Mouse (Mus musculus): Measurements from ENCODE around the gene Loxl3. TPM values are rescaled to one million over a fixed set of nuclear protein-coding genes. Genes with fewer than 3 reads are reported as not detected.

Gene Loxl3
- polyA plus RNA-seq (2012; ENCODE audit: low replicate concordance): 0.51 and 1.7 TPM in 2 replicates

GRCm38 (mm10) chr6:83033249-83034185 lies at the start of gene Loxl3, which contains the start of gene Dok1:
Gene Loxl3, plus strand, starts transcription at chr6:83034173.
Gene Dok1, minus strand, starts transcription at chr6:83033471.

DNA sequence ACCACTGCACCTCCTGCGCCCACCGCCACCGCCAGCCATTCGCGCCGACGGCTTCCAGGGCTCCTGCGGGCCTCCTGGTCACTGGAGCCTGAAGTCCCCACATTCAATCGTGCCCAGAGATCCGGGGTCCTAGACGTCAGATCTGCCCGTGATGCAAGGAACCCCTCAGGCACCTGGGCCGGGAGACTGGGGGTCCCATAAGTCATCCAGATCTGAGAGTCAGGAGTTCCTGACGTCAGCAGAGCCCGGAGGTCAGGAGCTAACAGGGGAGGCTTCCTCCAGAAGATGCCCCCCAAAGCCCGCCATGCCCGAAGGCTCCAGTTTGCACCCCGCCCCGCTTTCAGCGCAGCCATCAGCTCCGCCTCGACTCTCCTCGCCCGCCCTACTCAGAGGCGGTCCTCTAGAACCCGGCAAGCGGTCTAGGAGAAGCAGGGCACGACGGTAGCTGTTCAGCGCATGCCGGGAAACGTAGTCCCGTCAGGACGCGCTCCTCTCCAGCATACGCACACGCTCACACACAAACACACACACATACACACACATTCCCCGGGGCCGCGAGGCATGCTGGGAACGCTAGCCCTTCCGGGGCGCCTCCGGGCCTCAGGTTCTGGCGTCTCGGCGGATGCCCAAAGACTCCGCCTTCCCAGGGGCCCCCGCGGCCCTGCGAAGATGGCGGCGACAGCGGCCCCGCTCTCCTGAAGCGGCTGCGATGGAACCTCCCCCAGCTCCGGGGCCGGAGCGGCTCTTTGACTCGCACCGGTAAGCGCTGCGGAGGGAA lies 20.3 kb downstream of the Loxl3 start, which contains the start of gene Aup1:
Gene Aup1 (plus strand): TSS at position 448 of the 778 bp plus-strand sequence.

DNA sequence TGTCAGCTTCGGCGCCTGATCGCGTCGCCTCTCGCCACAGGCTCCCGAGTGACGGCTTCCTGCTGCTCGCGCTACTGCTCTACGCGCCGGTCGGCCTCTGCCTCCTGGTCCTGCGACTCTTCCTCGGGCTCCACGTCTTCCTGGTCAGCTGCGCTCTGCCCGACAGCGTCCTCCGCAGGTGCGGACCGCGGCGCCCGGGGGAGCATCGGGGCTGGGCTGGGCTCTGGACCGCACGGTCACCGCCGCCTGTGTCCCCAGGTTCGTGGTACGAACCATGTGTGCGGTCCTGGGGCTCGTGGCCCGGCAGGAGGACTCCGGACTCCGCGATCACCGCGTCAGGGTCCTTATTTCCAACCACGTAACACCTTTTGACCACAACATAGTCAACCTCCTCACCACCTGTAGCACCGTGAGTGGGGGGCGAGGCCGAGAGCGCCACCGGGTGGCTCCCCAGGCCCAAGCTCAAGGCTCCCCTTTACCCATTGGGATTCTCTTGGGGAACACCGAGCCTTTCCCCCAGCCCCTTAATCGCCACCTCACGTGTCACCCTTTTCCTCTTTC lies 21.0 kb downstream of the Loxl3 start, which contains the start of gene Htra2:
Gene Htra2 (minus strand): TSS at position 403 of the 561 bp plus-strand sequence.

DNA sequence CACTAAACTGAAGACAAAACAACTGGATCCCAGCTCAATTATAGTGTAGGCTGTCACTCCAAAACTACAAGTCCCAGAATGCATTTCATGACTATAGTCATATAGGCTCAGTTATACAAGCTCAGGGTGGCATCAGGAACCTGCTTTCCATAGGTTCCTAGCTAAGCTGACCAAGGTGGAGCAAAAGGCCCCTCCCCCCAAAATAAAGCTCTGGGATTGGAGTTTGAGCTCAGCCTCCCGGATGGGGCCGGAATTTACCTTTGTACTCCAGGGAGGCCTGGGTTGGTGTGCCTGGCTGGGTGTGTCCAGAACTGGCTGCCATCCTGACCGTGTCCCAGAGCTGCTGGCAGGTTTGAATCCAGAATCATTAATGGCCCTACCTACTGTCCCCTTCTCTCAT lies 23.8 kb downstream of the Loxl3 start, which contains the start of gene Dqx1:
Gene Dqx1 (plus strand): TSS at position 55 of the 400 bp plus-strand sequence.

DNA sequence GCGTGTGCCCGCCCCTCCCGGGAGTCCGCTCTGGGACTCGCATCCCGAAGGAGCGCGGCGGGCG lies 36.1 kb downstream of the Loxl3 start, which contains the start of gene Tlx2:
Gene Tlx2 (minus strand): TSS at position 47 of the 64 bp plus-strand sequence.

DNA sequence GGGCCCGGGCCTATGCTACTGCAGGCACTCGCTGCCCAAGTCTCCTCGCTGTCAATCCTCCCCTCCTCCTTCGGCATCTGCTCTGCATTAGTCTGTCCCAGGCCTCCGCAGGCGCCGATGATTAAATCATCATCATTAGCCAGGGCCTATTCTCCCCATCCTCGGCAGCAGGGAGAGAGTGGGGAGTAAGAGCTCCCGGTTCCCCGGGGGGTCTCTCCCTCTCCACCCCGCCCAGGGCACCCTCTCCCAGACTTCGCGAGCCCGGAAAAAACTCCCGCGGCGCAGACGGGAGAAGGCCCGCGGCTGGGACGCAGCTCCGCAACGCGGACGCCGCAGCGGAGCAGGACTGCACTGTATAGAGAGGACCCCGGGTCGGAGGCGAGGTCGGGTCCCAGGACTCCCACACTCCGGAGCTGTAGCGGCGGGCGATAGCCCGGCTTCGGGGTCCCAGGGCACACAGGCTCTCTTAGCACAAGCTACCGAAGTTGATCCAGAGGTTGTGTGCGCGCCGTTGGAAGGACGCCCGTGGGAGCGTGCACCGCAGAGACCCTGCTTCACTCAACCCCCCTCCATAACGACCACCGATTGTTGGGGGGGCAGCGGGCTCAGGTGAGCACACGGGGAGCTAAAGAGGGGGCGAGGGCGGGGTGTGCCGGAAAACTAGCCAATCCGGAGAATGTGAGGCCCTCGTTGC lies 43.8 kb downstream of the Loxl3 start, which contains the start of gene Pcgf1:
Gene Pcgf1 (plus strand): TSS at position 240 of the 694 bp plus-strand sequence.

GRCm38 (mm10) chr6:83086121-83087035 lies 52.4 kb downstream of the Loxl3 start, which contains the start of gene Lbx2:
Gene Lbx2, plus strand, starts transcription at chr6:83086367.

GRCm38 (mm10) chr6:83101316-83101687 lies 67.3 kb downstream of the Loxl3 start, which contains the start of the genes Ccdc142 and Gm42688:
Gene Ccdc142, plus strand, starts transcription at chr6:83101601.
Gene Gm42688, plus strand, starts transcription at chr6:83101617.

Other genes with a start within 250 kb of the Loxl3 start
- 5.5 and 9.5 TPM in 2 replicates for gene Sema4f, start 94.4 kb upstream of the Loxl3 start, polyA plus RNA-seq (2012; ENCODE audit: low replicate concordance)
- 2.0 and 5.3 TPM in 2 replicates for gene M1ap, start 87.3 kb upstream of the Loxl3 start, polyA plus RNA-seq (2012; ENCODE audit: low replicate concordance)
- gene Dok1, start 702 bp upstream of the Loxl3 start, polyA plus RNA-seq (2012; ENCODE audit: low replicate concordance): 102 and 131 TPM in 2 replicates
- 1,215 and 2,402 TPM in 2 replicates for gene Aup1, start 20.3 kb downstream of the Loxl3 start, polyA plus RNA-seq (2012; ENCODE audit: low replicate concordance)
- 35.3 and 41.7 TPM in 2 replicates for gene Htra2, start 21.1 kb downstream of the Loxl3 start, polyA plus RNA-seq (2012; ENCODE audit: low replicate concordance)
- 0.97 and 1.3 TPM in 2 replicates for gene Dqx1, start 23.7 kb downstream of the Loxl3 start, polyA plus RNA-seq (2012; ENCODE audit: low replicate concordance)
- gene Tlx2, start 36.1 kb downstream of the Loxl3 start, polyA plus RNA-seq (2012; ENCODE audit: low replicate concordance): 0.25 TPM in 1 of 2 replicates, not detected in the other
- 7.9 and 13.4 TPM in 2 replicates for gene Pcgf1, start 43.7 kb downstream of the Loxl3 start, polyA plus RNA-seq (2012; ENCODE audit: low replicate concordance)
- 0.28 and 0.51 TPM in 2 replicates for gene Lbx2, start 52.2 kb downstream of the Loxl3 start, polyA plus RNA-seq (2012; ENCODE audit: low replicate concordance)
- gene Ccdc142, start 67.4 kb downstream of the Loxl3 start, polyA plus RNA-seq (2012; ENCODE audit: low replicate concordance): 12.7 and 12.8 TPM in 2 replicates
- gene Gm42688, start 67.4 kb downstream of the Loxl3 start, polyA plus RNA-seq (2012; ENCODE audit: low replicate concordance): 3.6 and 7.5 TPM in 2 replicates
- gene Mrpl53, start 74.9 kb downstream of the Loxl3 start, polyA plus RNA-seq (2012; ENCODE audit: low replicate concordance): 22.8 and 39.1 TPM in 2 replicates
- gene Mogs, start 81.3 kb downstream of the Loxl3 start, polyA plus RNA-seq (2012; ENCODE audit: low replicate concordance): 89.6 and 121 TPM in 2 replicates
- 58.0 and 86.2 TPM in 2 replicates for gene Wbp1, start 87.4 kb downstream of the Loxl3 start, polyA plus RNA-seq (2012; ENCODE audit: low replicate concordance)
- 132 and 369 TPM in 2 replicates for gene Ino80b, start 91.3 kb downstream of the Loxl3 start, polyA plus RNA-seq (2012; ENCODE audit: low replicate concordance)
- 2.3 and 7.8 TPM in 2 replicates for gene Rtkn, start 101.3 kb downstream of the Loxl3 start, polyA plus RNA-seq (2012; ENCODE audit: low replicate concordance)
- gene Wdr54, start 122.2 kb downstream of the Loxl3 start, polyA plus RNA-seq (2012; ENCODE audit: low replicate concordance): 0.18 and 0.59 TPM in 2 replicates
- gene 1700003E16Rik, start 122.2 kb downstream of the Loxl3 start, polyA plus RNA-seq (2012; ENCODE audit: low replicate concordance): 0.06 and 0.30 TPM in 2 replicates
- gene Dctn1, start 131.7 kb downstream of the Loxl3 start, polyA plus RNA-seq (2012; ENCODE audit: low replicate concordance): 222 and 899 TPM in 2 replicates
- gene Slc4a5, start 185.7 kb downstream of the Loxl3 start, polyA plus RNA-seq (2012; ENCODE audit: low replicate concordance): 0.34 and 0.66 TPM in 2 replicates

Measured in hematopoietic multipotent progenitor cell, adult 10-12 weeks (in vitro differentiated cells).